12 mouse cellular contexts compared by ENCODE assay signal in genomic region chr15:85792819-85793218, GRCm38 (mm10). TPM values are rescaled to one million over a fixed set of nuclear protein-coding genes. Genes with fewer than 3 reads are reported as not detected.
DNase-seq lines count a peak whose midpoint lies in the region; ATAC-seq and TF ChIP-seq lines count a peak whose summit lies in the region.
"Had no signal": no experiment of that assay in that cellular context is flagged by ENCODE, and none has a peak within 500 bp of the region (broad histone marks: within the 10 kb centered on the region; RNA-seq: fewer than 3 reads in every experiment).

No protein-coding gene starts in this region.

- peak; percentile 55 for DNase-seq in forebrain, postnatal 0 days
- peak; percentile 35 to 52 for DNase-seq in left cerebral cortex, postnatal 14 days (ENCODE audit: low spot score in 2 of 2)
- no peak for DNase-seq in left cerebral cortex, adult 9 months (ENCODE audit: low spot score in 2 of 2)
- peak; percentile 33 for DNase-seq in brain, adult 2 months (ENCODE audit: low read depth, low spot score)
- peak; percentile 67 to 69 for DNase-seq in heart, postnatal 36 days
- no peak for DNase-seq in urinary bladder, postnatal 36 days (ENCODE audit: low spot score in 2 of 2)
- DNase-seq in thymus, postnatal 10 days (ENCODE audit: low spot score in 2 of 2) = no peak

- H3K9me3 ChIP-seq in forebrain, postnatal 0 days (ENCODE audit: low read length) = no peaks in the 10 kb centered on the region
- no peaks in the 10 kb centered on the region for H3K9me3 ChIP-seq in forebrain, embryonic 15.5 days
- H3K9me3 ChIP-seq: forebrain, embryonic 12.5 days; liver, embryonic 12.5 days had no signal

- 58% methylated on average over 1 of the region's 1 CpGs for WGBS in forebrain, postnatal 0 days
- WGBS in forebrain, embryonic 15.5 days = 69% methylated on average over 1 of the region's 1 CpGs

- H3K27me3 ChIP-seq in forebrain, postnatal 0 days (ENCODE audit: insufficient read depth, low read length) = no peaks in the 10 kb centered on the region
- no peaks in the 10 kb centered on the region for H3K27me3 ChIP-seq in forebrain, embryonic 15.5 days
- H3K27me3 ChIP-seq: forebrain, embryonic 12.5 days had no signal

- no peak for TF ChIP-seq CTCF in forebrain, postnatal 0 days (IDR thresholded peaks at IDR 0.05; ENCODE audit: low read depth)

- no peak overlapping the region for H3K4me2 ChIP-seq in forebrain, postnatal 0 days (ENCODE audit: low read depth)
- H3K4me2 ChIP-seq in forebrain, embryonic 15.5 days (replicated peaks) = no peak overlapping the region
- H3K4me2 ChIP-seq: forebrain, embryonic 12.5 days; liver, embryonic 12.5 days; midbrain, embryonic 11.5 days had no signal

- no peak overlapping the region for H3K9ac ChIP-seq in forebrain, postnatal 0 days
- no peak overlapping the region for H3K9ac ChIP-seq in forebrain, embryonic 15.5 days (replicated peaks)
- H3K9ac ChIP-seq: forebrain, embryonic 12.5 days; liver, embryonic 12.5 days had no signal

- no peak overlapping the region for H3K27ac ChIP-seq in forebrain, postnatal 0 days (ENCODE audit: low read depth, low read length)
- no peak overlapping the region for H3K27ac ChIP-seq in forebrain, embryonic 15.5 days (replicated peaks)
- H3K27ac ChIP-seq: forebrain, embryonic 12.5 days; kidney, postnatal 0 days; liver, embryonic 12.5 days had no signal

- no peaks in the 10 kb centered on the region for H3K4me1 ChIP-seq in forebrain, postnatal 0 days (ENCODE audit: insufficient read depth)
- no peaks in the 10 kb centered on the region for H3K4me1 ChIP-seq in forebrain, embryonic 15.5 days
- H3K4me1 ChIP-seq: forebrain, embryonic 12.5 days; liver, embryonic 12.5 days had no signal

- no peaks in the 10 kb centered on the region for H3K36me3 ChIP-seq in forebrain, postnatal 0 days (ENCODE audit: insufficient read depth)
- no peaks in the 10 kb centered on the region for H3K36me3 ChIP-seq in forebrain, embryonic 15.5 days
- H3K36me3 ChIP-seq: forebrain, embryonic 12.5 days; liver, embryonic 12.5 days had no signal

- ATAC-seq in forebrain, postnatal 0 days = no peak; the same call in 1 of the 2 replicates
- no peak for ATAC-seq in forebrain, embryonic 15.5 days (replicated peaks)
- ATAC-seq: liver, embryonic 12.5 days had no signal

- intact Hi-C loops in left cerebral cortex, postnatal 14 days (cut with DNase I) = no loop called here
- intact Hi-C loops in heart, postnatal 36 days (cut with DNase I) = loop anchor here (5.0 kb wide), 1 partner anchor 36 kb away; no protein-coding TSS in a partner anchor

- no peak overlapping the region for H3K4me3 ChIP-seq in forebrain, postnatal 0 days (ENCODE audit: low read depth, low read length)
- no peak overlapping the region for H3K4me3 ChIP-seq in forebrain, embryonic 15.5 days
- H3K4me3 ChIP-seq: forebrain, embryonic 12.5 days; liver, embryonic 12.5 days had no signal

RNA-seq across cellular contexts. Expression of gene Cdpf1, which starts 18.7 kb away (rescaled TPM):
- 14.8 and 18.8 TPM in 2 replicates for total RNA-seq in forebrain, postnatal 0 days (2014; rRNA removed)
- polyA plus RNA-seq in forebrain, postnatal 0 days (2015; fragmentation: Nextera tagmentation; extraction: Ambion mirVana) = 28.4 and 33.1 TPM in 2 replicates
- 22.8 and 24.3 TPM in 2 replicates for polyA plus RNA-seq in forebrain, embryonic 15.5 days (2015; fragmentation: Nextera tagmentation; extraction: Ambion mirVana)
- 10 to 100 TPM; 21.7 to 22.2 TPM for total RNA-seq in left cerebral cortex, postnatal 14 days (2021)
- 10 to 100 TPM; 35.6 to 41.4 TPM for total RNA-seq in heart, postnatal 36 days (2021)

RNA-seq across cellular contexts. Expression of gene Pkdrej, which starts 28.7 kb away (rescaled TPM):
- 0.14 and 0.23 TPM in 2 replicates for total RNA-seq in forebrain, postnatal 0 days (2014; rRNA removed)
- polyA plus RNA-seq in forebrain, postnatal 0 days (2015; fragmentation: Nextera tagmentation; extraction: Ambion mirVana) = 0.05 and 0.12 TPM in 2 replicates
- 0.04 and 0.06 TPM in 2 replicates for polyA plus RNA-seq in forebrain, embryonic 15.5 days (2015; fragmentation: Nextera tagmentation; extraction: Ambion mirVana)
- total RNA-seq in left cerebral cortex, postnatal 14 days (2021) = under 1 TPM; 0.34 to 0.51 TPM
- total RNA-seq in heart, postnatal 36 days (2021) = 1 to 10 TPM; 2.7 to 3.8 TPM

RNA-seq across cellular contexts. Expression of gene Ttc38, which starts 39.3 kb away (rescaled TPM):
- total RNA-seq in forebrain, postnatal 0 days (2014; rRNA removed) = 5.1 and 5.2 TPM in 2 replicates
- polyA plus RNA-seq in forebrain, postnatal 0 days (2015; fragmentation: Nextera tagmentation; extraction: Ambion mirVana) = 2.5 and 3.3 TPM in 2 replicates
- 2.9 and 3.6 TPM in 2 replicates for polyA plus RNA-seq in forebrain, embryonic 15.5 days (2015; fragmentation: Nextera tagmentation; extraction: Ambion mirVana)
- 1 to 10 TPM; 4.6 to 4.7 TPM for total RNA-seq in left cerebral cortex, postnatal 14 days (2021)
- 10 to 100 TPM; 13.9 to 21.5 TPM for total RNA-seq in heart, postnatal 36 days (2021)

RNA-seq across cellular contexts. Expression of gene Ppara, which starts 58.0 kb away (rescaled TPM):
- total RNA-seq in forebrain, postnatal 0 days (2014; rRNA removed) = 0.92 and 1.7 TPM in 2 replicates
- 1.9 and 2.0 TPM in 2 replicates for polyA plus RNA-seq in forebrain, postnatal 0 days (2015; fragmentation: Nextera tagmentation; extraction: Ambion mirVana)
- polyA plus RNA-seq in forebrain, embryonic 15.5 days (2015; fragmentation: Nextera tagmentation; extraction: Ambion mirVana) = 1.4 and 1.5 TPM in 2 replicates
- total RNA-seq in left cerebral cortex, postnatal 14 days (2021) = 1 to 10 TPM; 3.7 to 4.6 TPM
- 10 to 100 TPM; 39.3 to 53.4 TPM for total RNA-seq in heart, postnatal 36 days (2021)

Comparison
In these comparisons a context has a peak if more than half of its experiments do, and no peak if none do; other contexts are left out.
1. DNase-seq: peak in forebrain, postnatal 0 days (single experiment), left cerebral cortex, postnatal 14 days (2 of 2), brain, adult 2 months (single experiment) and heart, postnatal 36 days (2 of 2); none in left cerebral cortex, adult 9 months (0 of 2), urinary bladder, postnatal 36 days (0 of 2) and thymus, postnatal 10 days (0 of 2).